Mouse (Mus musculus): ENCODE data around the gene Gprc5a. TPM values are rescaled to one million over a fixed set of nuclear protein-coding genes. Genes with fewer than 3 reads are reported as not detected.

Gprc5a gene
- polyA plus RNA-seq, 1 experiment from 2014 or later: 5.1 TPM

- 74% methylated on average over 15 of the region's 15 CpGs for WGBS
- ATAC-seq (ENCODE audit: extremely low read depth, insufficient number of reproducible peaks, low FRiP score, low TSS enrichment): no peak
Observed at GRCm38 (mm10) chr6:135100787-135101472, 35.5 kb downstream of the Gprc5a start.

GRCm38 (mm10) chr6:135102736-135103303 lies 37.4 kb downstream of the Gprc5a start:
- ATAC-seq (ENCODE audit: extremely low read depth, insufficient number of reproducible peaks, low FRiP score, low TSS enrichment): no peak
- H3K4me1 ChIP-seq: no peaks in the 10 kb centered on the region
- no peaks in the 10 kb centered on the region for H3K36me3 ChIP-seq
- no peaks in the 10 kb centered on the region for H3K27me3 ChIP-seq (replicated peaks)
- no peak overlapping the region for H3K9ac ChIP-seq
- no peak overlapping the region for H3K4me2 ChIP-seq
- WGBS: 59% methylated on average over 5 of the region's 5 CpGs
- H3K4me3 ChIP-seq: no peak overlapping the region
- no peaks in the 10 kb centered on the region for H3K9me3 ChIP-seq
- no peak overlapping the region for H3K27ac ChIP-seq (replicated peaks)

More at GRCm38 (mm10) chr6:135100787-135101472, 35.5 kb downstream of the Gprc5a start:
- no peaks in the 10 kb centered on the region for H3K9me3 ChIP-seq
- H3K4me3 ChIP-seq: no peak overlapping the region
- no peaks in the 10 kb centered on the region for H3K27me3 ChIP-seq (replicated peaks)
- H3K36me3 ChIP-seq: no peaks in the 10 kb centered on the region
- no peak overlapping the region for H3K4me2 ChIP-seq
- no peak overlapping the region for H3K9ac ChIP-seq
- H3K27ac ChIP-seq (replicated peaks): no peak overlapping the region
- H3K4me1 ChIP-seq: no peaks in the 10 kb centered on the region

GRCm38 (mm10) chr6:135107014-135107413 lies 41.6 kb downstream of the Gprc5a start:
- H3K9me3 ChIP-seq: no peaks in the 10 kb centered on the region
- no peak for ATAC-seq (ENCODE audit: extremely low read depth, insufficient number of reproducible peaks, low FRiP score, low TSS enrichment)

GRCm38 (mm10) chr6:135112411-135113113 lies 47.1 kb downstream of the Gprc5a start:
- Histone ChIP-seq H3K36me3 (no peaks in the 10 kb centered on the region), H3K4me2 (no peak overlapping the region), H3K9ac (no peak overlapping the region), H3K4me1 (no peaks in the 10 kb centered on the region), H3K27ac (replicated peaks) (no peak overlapping the region), H3K9me3 (no peaks in the 10 kb centered on the region), H3K27me3 (replicated peaks) (peaks cover 10% of the 10 kb centered on the region; the same call in 1 of the 2 replicates), H3K4me3 (no peak overlapping the region)
- no peak for ATAC-seq (ENCODE audit: extremely low read depth, insufficient number of reproducible peaks, low FRiP score, low TSS enrichment)
- WGBS: 29% methylated on average over 7 of the region's 7 CpGs

More at GRCm38 (mm10) chr6:135107014-135107413, 41.6 kb downstream of the Gprc5a start:
- Histone ChIP-seq H3K27ac (replicated peaks) (no peak overlapping the region), H3K36me3 (no peaks in the 10 kb centered on the region), H3K4me1 (no peaks in the 10 kb centered on the region), H3K4me3 (no peak overlapping the region), H3K27me3 (replicated peaks) (0 out of 2 replicates have a peak, but pooled peaks cover under 1% of the 10 kb centered on the region), H3K9ac (no peak overlapping the region), H3K4me2 (no peak overlapping the region)
- 83% methylated on average over 6 of the region's 6 CpGs for WGBS

- Histone ChIP-seq H3K4me1 (no peaks in the 10 kb centered on the region), H3K4me2 (no peak overlapping the region), H3K9me3 (no peaks in the 10 kb centered on the region), H3K9ac (no peak overlapping the region), H3K4me3 (no peak overlapping the region), H3K27me3 (replicated peaks) (peaks cover 10% of the 10 kb centered on the region; the same call in 1 of the 2 replicates), H3K36me3 (no peaks in the 10 kb centered on the region), H3K27ac (replicated peaks) (no peak overlapping the region)
- no peak for ATAC-seq (ENCODE audit: extremely low read depth, insufficient number of reproducible peaks, low FRiP score, low TSS enrichment)
- 24% methylated on average over 6 of the region's 6 CpGs for WGBS
Observed at GRCm38 (mm10) chr6:135113114-135113436, 47.6 kb downstream of the Gprc5a start.

GRCm38 (mm10) chr6:135116479-135116878 lies 51.0 kb downstream of the Gprc5a start:
- WGBS: 85% methylated on average over 8 of the region's 8 CpGs
- no peak overlapping the region for H3K4me3 ChIP-seq
- H3K27ac ChIP-seq (replicated peaks): no peak overlapping the region
- no peak for ATAC-seq (ENCODE audit: extremely low read depth, insufficient number of reproducible peaks, low FRiP score, low TSS enrichment)
- peaks cover 10% of the 10 kb centered on the region; the same call in 1 of the 2 replicates for H3K27me3 ChIP-seq (replicated peaks)
- H3K4me2 ChIP-seq: no peak overlapping the region
- H3K9ac ChIP-seq: no peak overlapping the region
- H3K9me3 ChIP-seq: no peaks in the 10 kb centered on the region
- no peaks in the 10 kb centered on the region for H3K4me1 ChIP-seq
- H3K36me3 ChIP-seq: no peaks in the 10 kb centered on the region

- WGBS: 81% methylated on average over 5 of the region's 5 CpGs
- Histone ChIP-seq H3K4me1 (no peaks in the 10 kb centered on the region), H3K36me3 (no peaks in the 10 kb centered on the region), H3K4me3 (no peak within 1 kb of the TSS), H3K27me3 (replicated peaks) (no peaks in the 10 kb centered on the region; the same call in 1 of the 2 replicates), H3K9me3 (no peaks in the 10 kb centered on the region), H3K4me2 (no peak within 1 kb of the TSS), H3K9ac (no peak within 1 kb of the TSS), H3K27ac (replicated peaks) (no peak within 1 kb of the TSS)
- ATAC-seq (ENCODE audit: extremely low read depth, insufficient number of reproducible peaks, low FRiP score, low TSS enrichment): no peak
Observed at GRCm38 (mm10) chr6:135118183-135118582, 52.7 kb downstream of the Gprc5a start, which contains the start of gene Gprc5d. TSS of gene Gprc5d (minus strand) at chr6:135118283.

GRCm38 (mm10) chr6:135124755-135125380 lies 59.4 kb downstream of the Gprc5a start:
- ATAC-seq (ENCODE audit: extremely low read depth, insufficient number of reproducible peaks, low FRiP score, low TSS enrichment): no peak
- no peak overlapping the region for H3K4me2 ChIP-seq
- no peaks in the 10 kb centered on the region for H3K36me3 ChIP-seq
- WGBS: 47% methylated on average over 5 of the region's 5 CpGs
- no peak overlapping the region for H3K27ac ChIP-seq (replicated peaks)
- no peaks in the 10 kb centered on the region for H3K4me1 ChIP-seq
- no peaks in the 10 kb centered on the region for H3K27me3 ChIP-seq (replicated peaks)
- H3K4me3 ChIP-seq: no peak overlapping the region
- H3K9ac ChIP-seq: no peak overlapping the region
- H3K9me3 ChIP-seq: no peaks in the 10 kb centered on the region

GRCm38 (mm10) chr6:135133086-135133485 lies 67.6 kb downstream of the Gprc5a start:
- H3K9me3 ChIP-seq: no peaks in the 10 kb centered on the region
- H3K9ac ChIP-seq: no peak overlapping the region
- H3K36me3 ChIP-seq: no peaks in the 10 kb centered on the region
- H3K4me3 ChIP-seq: no peak overlapping the region
- no peak for ATAC-seq (ENCODE audit: extremely low read depth, insufficient number of reproducible peaks, low FRiP score, low TSS enrichment)
- no peak overlapping the region for H3K27ac ChIP-seq (replicated peaks)
- no peak overlapping the region for H3K4me2 ChIP-seq
- peaks cover 17% of the 10 kb centered on the region for H3K4me1 ChIP-seq
- 86% methylated on average over 7 of the region's 7 CpGs for WGBS
- H3K27me3 ChIP-seq (replicated peaks): no peaks in the 10 kb centered on the region

GRCm38 (mm10) chr6:135133486-135133885 lies 68.0 kb downstream of the Gprc5a start:
- Histone ChIP-seq H3K4me3 (no peak overlapping the region), H3K9ac (no peak overlapping the region), H3K9me3 (no peaks in the 10 kb centered on the region), H3K4me1 (peaks cover 21% of the 10 kb centered on the region), H3K36me3 (no peaks in the 10 kb centered on the region), H3K27me3 (replicated peaks) (no peaks in the 10 kb centered on the region), H3K27ac (replicated peaks) (no peak overlapping the region), H3K4me2 (no peak overlapping the region)
- ATAC-seq (ENCODE audit: extremely low read depth, insufficient number of reproducible peaks, low FRiP score, low TSS enrichment): no peak
- WGBS: 93% methylated on average over 9 of the region's 9 CpGs
